Mouse (Mus musculus) heart, embryonic 10.5 days (tissue): ENCODE results near the gene Ints3. TPM values are rescaled to one million over a fixed set of nuclear protein-coding genes. Genes with fewer than 3 reads are reported as not detected.

Experiments used
- DNase-seq: peaks from one replicate; pipeline ENCODE4 v3.0.0-alpha.2; 2017; ENCODE audit warnings: low spot score
- H3K27ac ChIP-seq: fragments of 300-500 bp; sonication (generic); 2 replicates; pipeline ENCODE4 v1.5.1; 2016; ENCODE audit warnings: mild to moderate bottlenecking
- H3K27me3 ChIP-seq: fragments of 300-500 bp; sonication (generic); 2 replicates; pipeline ENCODE4 v1.6.1; 2016; ENCODE audit warnings: mild to moderate bottlenecking; ENCODE audit not compliant: poor library complexity, insufficient read depth, severe bottlenecking
- H3K36me3 ChIP-seq: fragments of 300-500 bp; sonication (generic); 2 replicates; pipeline ENCODE4 v1.6.1; 2016; ENCODE audit warnings: mild to moderate bottlenecking, moderate library complexity
- H3K4me1 ChIP-seq: fragments of 300-500 bp; sonication (generic); 2 replicates; pipeline ENCODE4 v1.6.1; 2016; ENCODE audit warnings: mild to moderate bottlenecking
- H3K4me3 ChIP-seq: fragments of 300-500 bp; sonication (generic); 2 replicates; pipeline ENCODE4 v1.5.1; 2016; ENCODE audit warnings: mild to moderate bottlenecking, moderate library complexity
- H3K9me3 ChIP-seq: fragments of 300-500 bp; sonication (generic); 2 replicates; pipeline ENCODE4 v1.6.1; 2016; ENCODE audit warnings: mild to moderate bottlenecking, moderate library complexity
- WGBS: fragments of 180-500 bp; shearing (Covaris S2); methylation state at CpG from one replicate; pipeline ENCODE4 v1.1.7; 2016; 5-methylcytosine and 5-hydroxymethylcytosine counted together
- polyA plus RNA-seq: library from polyadenylated mRNA; unstranded; fragments of >200 nt; fragmentation: Nextera tagmentation; extraction: Ambion mirVana; gene quantifications from 2 replicates; pipeline ENCODE4 v1.2.1, GENCODE M21; 2016

Gene Ints3
- polyA plus RNA-seq, 1 experiment from 2014 or later = 36.7 TPM

GRCm38 (mm10) chr3:90460315-90460714 is 26.9 kb upstream of the Ints3 start:
- Histone ChIP-seq H3K27me3 (peaks cover 65% of the 10 kb centered on the region), H3K4me1 (peaks cover 26% of the 10 kb centered on the region), H3K4me3 (no peak overlapping the region), H3K36me3 (peaks cover 3% of the 10 kb centered on the region; the same call in 1 of the 2 replicates), H3K9me3 (no peaks in the 10 kb centered on the region), H3K27ac (no peak overlapping the region)
- 74% methylated on average over 5 of the region's 5 CpGs for WGBS
- no peak for DNase-seq

- Histone ChIP-seq H3K9me3 (no peaks in the 10 kb centered on the region), H3K4me1 (peaks cover 20% of the 10 kb centered on the region), H3K4me3 (no peak overlapping the region), H3K27ac (no peak overlapping the region), H3K27me3 (peaks cover 59% of the 10 kb centered on the region), H3K36me3 (peaks cover 3% of the 10 kb centered on the region; the same call in 1 of the 2 replicates)
- no peak for DNase-seq
- WGBS = 69% methylated on average over 9 of the region's 9 CpGs
These were observed 26.3 kb upstream of the Ints3 start for GRCm38 (mm10) chr3:90459727-90460126.

DNA sequence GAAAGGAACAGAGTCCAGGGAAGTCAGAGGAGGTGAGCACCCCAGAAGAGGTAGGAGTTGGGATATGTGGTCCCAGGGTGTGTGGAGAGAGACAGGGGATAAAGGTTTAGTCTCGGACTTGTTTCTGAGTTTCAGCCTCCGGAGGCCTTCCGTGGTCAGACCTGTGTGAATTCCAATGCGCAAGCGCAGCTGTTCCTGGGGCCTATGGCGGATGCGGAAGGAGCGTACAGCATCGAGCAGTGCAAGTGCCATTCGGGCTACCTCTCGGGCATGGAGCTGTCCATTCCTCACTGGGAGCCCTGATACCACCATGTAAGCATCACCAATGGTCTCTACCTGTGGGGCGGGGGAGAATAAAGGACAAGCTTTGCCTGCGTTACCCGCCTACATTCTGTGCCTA is 21.5 kb upstream of the Ints3 start:
- Histone ChIP-seq H3K9me3 (no peaks in the 10 kb centered on the region), H3K27me3 (0 out of 2 replicates have a peak, but pooled peaks cover 13% of the 10 kb centered on the region), H3K4me3 (no peak overlapping the region), H3K27ac (no peak overlapping the region), H3K36me3 (peaks cover 8% of the 10 kb centered on the region; the same call in 1 of the 2 replicates), H3K4me1 (peaks cover 15% of the 10 kb centered on the region)
- WGBS = 82% methylated on average over 14 of the region's 14 CpGs
- DNase-seq = no peak

- WGBS = 39% methylated on average over 10 of the region's 10 CpGs
- DNase-seq = no peak
- Histone ChIP-seq H3K27me3 (no peaks in the 10 kb centered on the region), H3K36me3 (peaks cover 4% of the 10 kb centered on the region; the same call in 1 of the 2 replicates), H3K4me1 (peaks cover 25% of the 10 kb centered on the region), H3K4me3 (peak overlapping the region; percentile 40), H3K9me3 (no peaks in the 10 kb centered on the region), H3K27ac (peak overlapping the region; percentile 77)
These were observed 18.1 kb upstream of the Ints3 start for GRCm38 (mm10) chr3:90451396-90452095.

DNA sequence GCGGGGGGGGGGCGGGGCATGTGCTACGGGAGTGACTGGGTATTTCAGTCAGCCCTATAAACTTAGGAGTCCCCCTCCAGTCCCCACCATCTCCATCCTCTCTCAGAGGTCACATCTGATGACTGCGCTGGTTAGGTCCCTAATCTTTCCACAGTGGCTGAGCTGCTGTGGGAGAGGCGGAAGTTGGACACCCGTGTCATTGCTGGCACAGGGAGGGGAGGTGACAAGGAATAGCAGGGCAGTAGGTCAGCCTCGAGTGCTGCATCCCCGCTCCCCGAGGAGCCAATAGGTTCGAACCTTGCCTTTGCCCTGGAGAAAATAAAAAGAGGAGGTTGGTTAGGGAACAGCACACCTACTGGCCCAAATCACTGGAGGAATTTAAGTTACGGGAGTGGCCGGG is 17.5 kb upstream of the Ints3 start:
- Histone ChIP-seq H3K27ac (peak overlapping the region; percentile 77), H3K36me3 (peaks cover 4% of the 10 kb centered on the region; the same call in 1 of the 2 replicates), H3K27me3 (no peaks in the 10 kb centered on the region), H3K4me1 (peaks cover 32% of the 10 kb centered on the region), H3K4me3 (peak overlapping the region; percentile 40), H3K9me3 (no peaks in the 10 kb centered on the region)
- DNase-seq = no peak
- WGBS = 22% methylated on average over 12 of the region's 12 CpGs

GRCm38 (mm10) chr3:90448626-90449025 is 15.2 kb upstream of the Ints3 start:
- peak overlapping the region; percentile 65; the same call in 1 of the 2 replicates for H3K27ac ChIP-seq
- DNase-seq = no peak
- H3K27me3 ChIP-seq = no peaks in the 10 kb centered on the region
- 0 out of 2 replicates have a peak, but pooled peaks cover 4% of the 10 kb centered on the region for H3K36me3 ChIP-seq
- H3K4me1 ChIP-seq = peaks cover 35% of the 10 kb centered on the region
- no peaks in the 10 kb centered on the region for H3K9me3 ChIP-seq
- 42% methylated on average over 6 of the region's 6 CpGs for WGBS
- H3K4me3 ChIP-seq = no peak overlapping the region

- no peaks in the 10 kb centered on the region for H3K27me3 ChIP-seq
- H3K9me3 ChIP-seq = no peaks in the 10 kb centered on the region
- peak overlapping the region; percentile 54 for H3K4me3 ChIP-seq
- 44% methylated on average over 7 of the region's 7 CpGs for WGBS
- H3K27ac ChIP-seq = peak overlapping the region; percentile 93
- H3K36me3 ChIP-seq = no peaks in the 10 kb centered on the region
- DNase-seq = no peak
- peaks cover 35% of the 10 kb centered on the region for H3K4me1 ChIP-seq
These were observed 13.7 kb upstream of the Ints3 start for GRCm38 (mm10) chr3:90447123-90447494.

DNA sequence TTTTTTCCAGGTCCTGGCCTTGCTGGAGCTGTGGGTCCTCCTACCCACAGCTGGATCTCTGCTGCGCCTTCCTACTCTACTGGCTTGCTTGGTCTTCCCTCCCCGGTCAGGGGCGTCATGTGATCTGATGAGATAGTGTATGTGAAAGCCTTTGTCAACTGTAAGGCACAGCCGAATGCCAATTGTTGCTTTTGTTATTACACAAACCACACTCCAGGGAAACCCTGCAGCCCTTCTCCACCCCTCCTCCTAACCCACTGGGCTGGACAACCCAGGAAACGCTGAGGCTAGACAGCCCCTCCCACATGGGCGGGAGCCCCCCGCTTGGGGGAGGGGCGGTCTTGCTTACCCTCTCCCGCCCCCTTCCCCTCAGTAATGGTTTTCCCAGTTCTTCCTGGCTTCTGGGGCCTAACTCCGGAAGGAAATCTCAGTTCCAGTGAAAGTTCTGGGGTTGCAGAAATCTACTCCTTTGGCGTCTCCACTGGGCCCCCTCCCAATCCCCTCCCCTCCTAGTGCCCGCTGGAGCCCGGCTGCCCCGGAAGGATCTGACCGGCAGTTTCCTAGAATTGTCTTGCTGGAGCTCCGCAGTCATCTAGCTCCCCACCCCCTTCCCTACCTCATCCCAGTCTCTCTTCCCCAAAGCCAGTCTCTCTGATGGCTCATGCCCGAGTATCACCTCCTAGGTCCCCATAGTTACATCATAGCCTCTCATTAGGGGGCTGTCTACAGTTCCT is 13.1 kb upstream of the Ints3 start:
- DNase-seq = peak; percentile 94
- Histone ChIP-seq H3K36me3 (no peaks in the 10 kb centered on the region), H3K9me3 (no peaks in the 10 kb centered on the region), H3K27ac (peak overlapping the region; percentile 93), H3K4me3 (peak overlapping the region; percentile 54), H3K4me1 (peaks cover 33% of the 10 kb centered on the region), H3K27me3 (no peaks in the 10 kb centered on the region)
- WGBS = under 1% methylated on average over 17 of the region's 17 CpGs

DNA sequence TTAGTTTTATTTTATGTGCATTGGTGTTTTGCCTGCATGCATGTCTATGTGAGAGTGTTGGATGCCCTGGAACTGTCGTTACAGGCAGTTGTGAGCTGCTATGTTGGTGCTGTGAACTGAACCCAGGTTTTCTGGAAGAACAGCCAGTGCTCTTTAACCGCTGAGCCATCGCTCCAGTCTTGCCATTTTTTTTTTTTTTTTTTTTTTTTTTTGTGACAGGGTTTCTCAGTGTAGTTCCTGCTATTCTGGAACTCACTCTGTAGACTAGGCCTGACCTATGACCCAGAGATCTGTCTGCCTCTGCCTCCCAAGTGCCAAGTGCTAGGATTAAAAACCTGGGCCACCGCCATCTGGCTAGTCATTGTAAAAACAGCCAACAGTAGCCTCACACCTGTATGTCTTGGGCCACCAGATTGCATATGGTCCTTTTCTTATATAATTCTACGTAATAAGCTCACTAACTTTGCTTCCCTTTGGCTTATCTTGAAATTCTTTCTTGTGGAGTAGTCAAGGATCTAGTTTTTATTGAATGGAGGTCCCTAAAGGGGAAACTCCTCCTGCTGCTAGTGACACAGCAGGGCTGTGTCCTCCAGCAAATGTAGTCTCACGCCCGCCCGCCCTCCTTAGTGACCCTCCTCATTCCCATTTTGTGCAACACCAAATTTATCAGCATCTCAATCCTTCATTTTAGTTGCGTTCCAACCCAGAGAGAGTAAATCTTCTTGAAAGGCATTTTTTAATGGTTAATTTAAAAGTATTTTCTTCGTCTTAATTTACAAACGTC is 12.2 kb upstream of the Ints3 start:
- WGBS = 65% methylated on average over 11 of the region's 11 CpGs
- no peak for DNase-seq
- peak overlapping the region; percentile 93 for H3K27ac ChIP-seq
- H3K36me3 ChIP-seq = no peaks in the 10 kb centered on the region
- H3K27me3 ChIP-seq = no peaks in the 10 kb centered on the region
- H3K4me3 ChIP-seq = peak overlapping the region; percentile 54
- H3K4me1 ChIP-seq = peaks cover 23% of the 10 kb centered on the region
- H3K9me3 ChIP-seq = no peaks in the 10 kb centered on the region

DNA sequence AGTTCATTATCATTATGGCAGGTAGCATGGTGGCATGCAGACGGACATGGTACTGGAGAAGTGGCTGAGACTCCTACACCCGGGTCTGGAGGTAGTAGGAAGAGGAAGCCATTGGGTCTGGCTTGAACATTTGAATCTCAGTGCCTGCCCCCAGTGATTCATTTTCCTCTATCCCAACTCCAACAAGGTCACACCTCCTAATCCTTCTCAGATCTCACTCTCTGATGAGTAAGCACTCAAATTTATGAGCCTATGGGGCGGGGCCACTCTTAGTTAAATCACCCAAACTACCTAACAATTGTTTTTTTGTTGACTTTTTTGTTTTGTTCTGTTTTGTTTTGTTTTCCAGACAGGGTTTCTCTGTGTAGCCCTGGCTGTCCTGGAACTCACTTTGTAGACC is 10.6 kb upstream of the Ints3 start:
- DNase-seq = no peak
- Histone ChIP-seq H3K36me3 (no peaks in the 10 kb centered on the region), H3K4me1 (peaks cover 20% of the 10 kb centered on the region), H3K27me3 (no peaks in the 10 kb centered on the region), H3K9me3 (no peaks in the 10 kb centered on the region), H3K4me3 (no peak overlapping the region), H3K27ac (no peak overlapping the region)
- WGBS = 91% methylated on average over 3 of the region's 3 CpGs

- no peaks in the 10 kb centered on the region for H3K36me3 ChIP-seq
- no peak overlapping the region for H3K27ac ChIP-seq
- peaks cover 2% of the 10 kb centered on the region; the same call in 1 of the 2 replicates for H3K4me1 ChIP-seq
- no peaks in the 10 kb centered on the region for H3K9me3 ChIP-seq
- DNase-seq = no peak
- no peaks in the 10 kb centered on the region for H3K27me3 ChIP-seq
- no peak overlapping the region for H3K4me3 ChIP-seq
- 81% methylated on average over 2 of the region's 2 CpGs for WGBS
These were observed 7.3 kb upstream of the Ints3 start for GRCm38 (mm10) chr3:90440756-90441155.

DNA sequence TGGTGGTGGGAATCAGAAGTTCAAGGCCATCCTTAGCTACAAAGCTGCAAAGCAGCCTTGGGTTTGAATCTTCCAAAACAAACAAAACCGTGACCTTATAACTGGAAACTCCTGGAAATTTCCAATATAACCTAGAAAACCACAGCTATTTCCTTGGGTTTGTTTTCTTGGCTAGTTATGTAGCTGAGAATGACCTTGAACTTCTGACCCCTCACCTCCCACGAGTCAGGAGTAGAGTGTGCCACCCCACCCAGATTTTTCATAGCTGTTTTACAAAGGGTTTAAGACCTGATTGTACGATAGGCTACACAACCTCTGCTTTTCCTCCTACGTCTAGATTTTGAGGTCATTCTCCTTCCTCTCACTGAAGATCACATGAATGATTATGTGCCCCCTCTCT is 3.7 kb upstream of the Ints3 start:
- Histone ChIP-seq H3K4me1 (peaks cover 2% of the 10 kb centered on the region), H3K4me3 (no peak overlapping the region), H3K27ac (no peak overlapping the region), H3K36me3 (no peaks in the 10 kb centered on the region), H3K27me3 (no peaks in the 10 kb centered on the region), H3K9me3 (no peaks in the 10 kb centered on the region)
- no peak for DNase-seq
- WGBS = 63% methylated on average over 4 of the region's 4 CpGs
